Mouse (Mus musculus): ENCODE measurements around the gene Scgb1b27.
"Not testable (repeated sequence)": the region's sequence is repeated elsewhere in the genome, so short reads cannot be mapped to it uniquely, and the experiment has no call there.

Gene Scgb1b27

GRCm38 (mm10) chr7:34021183-34021582 lies at the start of gene Scgb1b27:
Scgb1b27 (plus strand) TSS chr7:34021483.
- H3K27me3 ChIP-seq (ENCODE audit: control insufficient read depth, insufficient read depth, low read length, poor library complexity, severe bottlenecking); DNase-seq (ENCODE audit: low read depth, low spot score): not testable (repeated sequence)

GRCm38 (mm10) chr7:33982281-33982680 lies 39.0 kb upstream of the Scgb1b27 start:
- not testable (repeated sequence) for H3K36me3 ChIP-seq (ENCODE audit: control insufficient read depth, insufficient read depth, low read length, poor library complexity, severe bottlenecking); H3K27me3 ChIP-seq (ENCODE audit: control insufficient read depth, insufficient read depth, low read length, poor library complexity, severe bottlenecking); DNase-seq (ENCODE audit: low read depth, low spot score)

More at GRCm38 (mm10) chr7:34021183-34021582, at the start of gene Scgb1b27:
- H3K36me3 ChIP-seq (ENCODE audit: control insufficient read depth, insufficient read depth, low read length, poor library complexity, severe bottlenecking), result not testable (repeated sequence)

GRCm38 (mm10) chr7:34013842-34014241 lies 7.4 kb upstream of the Scgb1b27 start, which contains the start of gene Scgb2b27:
Scgb2b27 (minus strand) TSS chr7:34013942.
- Histone ChIP-seq H3K36me3 (ENCODE audit: control insufficient read depth, insufficient read depth, low read length, poor library complexity, severe bottlenecking) (no peaks in the 10 kb centered on the region), H3K27me3 (ENCODE audit: control insufficient read depth, insufficient read depth, low read length, poor library complexity, severe bottlenecking) (no peaks in the 10 kb centered on the region)
- DNase-seq (ENCODE audit: low read depth, low spot score), result no peak

GRCm38 (mm10) chr7:34025641-34026040 lies 4.4 kb downstream of the Scgb1b27 start:
- DNase-seq (ENCODE audit: low read depth, low spot score), result no peak
- Histone ChIP-seq H3K27me3 (ENCODE audit: control insufficient read depth, insufficient read depth, low read length, poor library complexity, severe bottlenecking) (no peaks in the 10 kb centered on the region), H3K36me3 (ENCODE audit: control insufficient read depth, insufficient read depth, low read length, poor library complexity, severe bottlenecking) (no peaks in the 10 kb centered on the region)

GRCm38 (mm10) chr7:34027202-34027601 lies 5.9 kb downstream of the Scgb1b27 start:
- not testable (repeated sequence) for H3K27me3 ChIP-seq (ENCODE audit: control insufficient read depth, insufficient read depth, low read length, poor library complexity, severe bottlenecking); DNase-seq (ENCODE audit: low read depth, low spot score); H3K36me3 ChIP-seq (ENCODE audit: control insufficient read depth, insufficient read depth, low read length, poor library complexity, severe bottlenecking)

GRCm38 (mm10) chr7:34030026-34030425 lies 8.7 kb downstream of the Scgb1b27 start:
- no peaks in the 10 kb centered on the region for H3K36me3 ChIP-seq (ENCODE audit: control insufficient read depth, insufficient read depth, low read length, poor library complexity, severe bottlenecking)
- H3K27me3 ChIP-seq (ENCODE audit: control insufficient read depth, insufficient read depth, low read length, poor library complexity, severe bottlenecking), result no peaks in the 10 kb centered on the region
- DNase-seq (ENCODE audit: low read depth, low spot score), result no peak

GRCm38 (mm10) chr7:34034579-34034978 lies 13.3 kb downstream of the Scgb1b27 start:
- not testable (repeated sequence) for DNase-seq (ENCODE audit: low read depth, low spot score); H3K36me3 ChIP-seq (ENCODE audit: control insufficient read depth, insufficient read depth, low read length, poor library complexity, severe bottlenecking); H3K27me3 ChIP-seq (ENCODE audit: control insufficient read depth, insufficient read depth, low read length, poor library complexity, severe bottlenecking)

- not testable (repeated sequence) for H3K36me3 ChIP-seq (ENCODE audit: control insufficient read depth, insufficient read depth, low read length, poor library complexity, severe bottlenecking); DNase-seq (ENCODE audit: low read depth, low spot score); H3K27me3 ChIP-seq (ENCODE audit: control insufficient read depth, insufficient read depth, low read length, poor library complexity, severe bottlenecking)
Measured at GRCm38 (mm10) chr7:34036076-34036815, 15.0 kb downstream of the Scgb1b27 start.

- DNase-seq (ENCODE audit: low read depth, low spot score); H3K27me3 ChIP-seq (ENCODE audit: control insufficient read depth, insufficient read depth, low read length, poor library complexity, severe bottlenecking); H3K36me3 ChIP-seq (ENCODE audit: control insufficient read depth, insufficient read depth, low read length, poor library complexity, severe bottlenecking): not testable (repeated sequence)
Measured at GRCm38 (mm10) chr7:34068132-34068531, 46.8 kb downstream of the Scgb1b27 start.

Measured in splenic B cell, adult 2 months (primary cell).